Mouse (Mus musculus): ENCODE measurements at regions not wholly inside any gene's neighbourhood (a gene's known extent, or its start where the extent isn't known, plus 50 kb on each side); places are given as distances from the start of the nearest gene placed in this dataset.
"Not testable (repeated sequence)": the region's sequence is repeated elsewhere in the genome, so short reads cannot be mapped to it uniquely, and the experiment has no call there.

GRCm38 (mm10) chr3:134330943-134331342 lies 94.7 kb downstream of the Cxxc4 start:
- no peak for DNase-seq (ENCODE audit: low spot score)

DNA sequence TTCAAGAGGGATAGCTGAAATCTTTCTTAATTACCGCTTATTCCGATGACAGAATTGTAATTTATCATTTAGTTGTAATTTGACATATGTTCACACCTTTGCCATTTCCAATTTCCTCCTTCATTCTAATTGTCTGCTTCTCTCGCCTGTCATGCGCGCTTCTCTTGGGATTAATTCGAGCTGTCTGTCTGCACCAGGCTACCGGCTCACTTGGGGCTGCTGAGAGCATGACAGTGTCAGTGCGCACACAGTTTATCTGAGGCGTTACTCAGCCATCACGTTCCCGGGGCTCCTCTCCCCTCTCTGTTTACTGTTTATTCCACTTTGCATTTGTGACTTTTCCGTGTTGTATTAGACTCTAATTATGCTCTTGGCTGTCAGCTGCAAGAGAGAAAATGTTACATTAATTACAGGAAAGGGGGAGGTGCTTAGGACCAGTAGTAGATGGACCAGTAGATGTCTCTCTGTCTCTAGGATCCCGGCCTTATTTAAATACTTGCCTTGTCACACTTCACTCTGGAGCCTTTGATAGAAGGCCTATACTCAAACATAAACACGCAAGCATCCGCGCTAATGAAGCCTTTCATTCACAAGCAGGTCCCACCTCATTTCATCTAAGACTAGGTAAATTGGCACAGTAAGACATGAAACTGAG lies 95.3 kb downstream of the Cxxc4 start:
- no peak for DNase-seq (ENCODE audit: low spot score)

- DNase-seq (ENCODE audit: low spot score), result not testable (repeated sequence)
Measured at GRCm38 (mm10) chr3:134339093-134339695, 102.9 kb downstream of the Cxxc4 start.

DNA sequence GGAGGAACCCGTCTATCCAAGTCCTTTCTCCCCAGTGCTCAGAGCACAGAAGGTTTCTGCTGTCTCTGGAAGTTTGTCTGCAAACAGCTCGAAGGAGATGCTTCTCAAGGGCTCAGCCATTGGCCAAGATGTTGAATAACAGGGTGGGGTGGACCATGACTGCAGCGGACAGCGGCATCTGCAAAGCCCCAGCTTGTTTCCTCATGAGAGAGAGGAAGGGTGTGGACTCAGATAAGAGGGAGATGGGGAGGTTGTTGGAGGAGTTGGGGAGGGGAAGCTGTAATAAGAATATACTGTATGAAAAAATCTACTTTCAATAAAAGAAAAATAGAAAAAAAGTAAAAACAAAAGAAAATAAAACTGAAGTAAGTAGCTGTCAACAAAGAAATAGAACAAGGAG lies 129.7 kb downstream of the Cxxc4 start:
- DNase-seq (ENCODE audit: low spot score), result no peak

GRCm38 (mm10) chr3:134366761-134367160 lies 130.5 kb downstream of the Cxxc4 start:
- no peak for DNase-seq (ENCODE audit: low spot score)

DNA sequence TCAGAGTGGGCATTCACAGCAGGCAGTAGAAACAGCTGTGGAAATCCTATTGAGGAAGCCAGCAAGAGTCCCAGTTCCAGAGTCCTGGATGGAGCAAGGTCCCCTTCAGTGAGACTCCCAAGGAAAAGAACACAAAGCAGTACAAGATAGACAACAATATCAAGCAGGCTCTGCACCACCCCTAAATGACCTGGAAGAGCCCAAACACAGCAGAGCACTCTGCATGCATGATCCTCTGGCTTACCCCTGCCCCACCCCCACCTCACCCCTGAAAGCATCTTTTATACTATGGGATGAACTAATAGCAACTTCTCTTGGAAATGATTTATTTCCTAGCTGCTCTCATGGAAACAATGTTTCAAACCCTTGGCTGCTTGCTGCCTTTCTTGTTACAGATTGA lies 132.3 kb downstream of the Cxxc4 start:
- DNase-seq (ENCODE audit: low spot score), result no peak

DNA sequence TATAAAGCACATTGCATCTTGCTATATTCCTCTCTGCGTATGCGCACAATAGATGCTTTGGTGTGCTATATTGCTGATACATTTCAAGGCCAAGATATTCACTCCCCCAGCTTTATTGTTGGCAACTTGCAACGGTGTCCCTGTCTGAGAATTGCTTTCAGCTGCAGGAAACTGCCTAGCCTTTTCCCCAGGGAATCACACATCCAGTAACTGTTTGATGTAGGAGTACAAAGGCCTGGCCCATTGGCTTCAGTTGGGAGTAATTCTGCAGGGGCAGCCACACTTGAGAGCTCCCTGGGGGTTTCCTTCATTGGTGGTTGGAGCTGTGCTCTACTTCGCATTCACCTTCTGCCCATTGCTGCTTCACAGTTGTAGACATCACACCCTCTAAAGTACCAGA lies 132.8 kb downstream of the Cxxc4 start:
- no peak for DNase-seq (ENCODE audit: low spot score)

DNA sequence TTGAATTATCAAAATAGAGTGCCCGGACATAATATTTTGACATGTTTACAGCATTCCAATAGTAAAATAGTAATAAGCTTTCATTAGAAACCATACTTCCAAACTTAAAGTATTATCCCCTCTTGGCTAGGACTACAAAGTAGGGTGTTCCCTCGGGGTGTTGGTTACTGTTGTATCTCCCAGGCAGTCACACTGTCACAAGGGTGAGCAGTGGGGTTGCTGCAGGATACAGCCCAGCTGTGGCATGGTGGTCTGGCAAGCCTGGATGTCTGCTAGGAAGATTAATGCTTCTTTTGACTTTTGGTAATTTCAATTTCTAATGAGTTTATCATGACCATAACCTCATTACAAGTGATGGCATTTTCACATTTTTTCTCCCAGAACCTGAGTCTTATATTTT lies 143.3 kb downstream of the Cxxc4 start:
- no peak for DNase-seq (ENCODE audit: low spot score)

GRCm38 (mm10) chr3:134390472-134391336 lies 154.4 kb downstream of the Cxxc4 start:
- no peak for DNase-seq (ENCODE audit: low spot score)

DNA sequence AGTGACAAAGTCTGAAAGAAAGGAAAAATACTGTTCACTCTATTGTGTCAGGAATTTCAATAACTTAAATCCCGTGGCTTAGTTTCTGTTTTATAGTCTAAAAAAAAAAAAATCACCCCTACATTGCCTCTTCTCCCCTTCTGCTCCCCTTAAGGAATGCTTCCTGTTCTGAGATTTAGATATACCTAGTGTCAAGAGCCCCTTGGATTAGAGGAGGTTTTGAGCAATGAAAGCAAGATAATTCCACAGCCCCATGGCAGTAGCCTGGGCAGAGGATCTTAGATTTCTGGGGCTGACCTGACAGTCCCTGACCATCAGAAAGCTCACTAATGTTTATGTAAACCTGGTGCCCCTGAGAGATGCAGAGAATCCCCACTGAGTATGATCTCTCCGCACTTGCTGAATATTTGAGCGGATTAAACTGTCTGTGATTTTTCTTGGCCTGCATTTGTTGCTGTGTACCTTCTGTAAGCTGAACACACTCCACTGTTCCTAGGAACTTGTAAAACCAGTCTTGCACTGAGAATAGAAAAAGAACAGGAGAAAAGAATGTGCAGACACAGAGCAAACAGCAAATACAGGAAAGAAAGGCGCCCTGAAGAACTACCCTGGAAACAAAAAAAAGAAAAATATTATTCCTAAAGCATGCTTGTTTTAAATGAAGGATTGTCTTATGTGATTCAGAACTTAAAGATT lies 164.3 kb downstream of the Cxxc4 start:
- DNase-seq (ENCODE audit: low spot score), result no peak

DNA sequence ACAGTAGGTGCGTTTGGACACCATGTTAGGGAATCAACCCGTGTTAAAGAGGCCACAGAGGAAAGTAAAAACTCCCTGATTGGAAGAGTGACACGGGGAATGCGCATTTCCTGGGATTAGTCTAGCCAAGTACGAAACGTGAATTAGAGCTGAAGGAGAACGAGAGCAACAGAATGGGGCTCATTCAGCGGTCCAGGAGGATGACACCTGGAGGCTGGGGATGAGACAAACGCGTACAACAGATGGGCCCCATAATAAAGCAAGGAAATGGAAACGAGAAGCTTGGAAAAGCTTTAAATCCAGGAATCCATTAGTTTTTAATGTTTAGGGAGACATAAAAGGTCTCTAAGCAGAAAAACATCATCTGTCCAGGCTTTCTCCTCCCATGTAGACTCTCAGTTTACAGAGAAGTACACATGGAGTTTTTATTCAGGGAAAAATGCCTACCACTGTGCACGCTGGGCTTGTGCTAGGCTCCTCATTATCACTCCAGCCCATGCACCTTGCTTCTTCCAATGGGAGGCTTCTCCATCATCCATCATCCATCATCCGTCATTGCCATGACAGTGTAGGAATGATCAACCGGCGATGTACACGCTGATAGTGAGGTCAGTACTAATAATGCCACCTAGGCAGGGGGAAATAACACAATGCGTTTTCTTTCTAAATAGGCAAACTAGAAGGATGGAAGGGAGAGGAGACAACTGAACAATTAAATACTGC lies 179.5 kb downstream of the Cxxc4 start:
- no peak for DNase-seq (ENCODE audit: low spot score)

GRCm38 (mm10) chr3:134427633-134428032 lies 191.3 kb downstream of the Cxxc4 start:
- DNase-seq (ENCODE audit: low spot score), result no peak

GRCm38 (mm10) chr3:134466611-134467010 lies 230.3 kb downstream of the Cxxc4 start:
- DNase-seq (ENCODE audit: low spot score), result no peak

DNA sequence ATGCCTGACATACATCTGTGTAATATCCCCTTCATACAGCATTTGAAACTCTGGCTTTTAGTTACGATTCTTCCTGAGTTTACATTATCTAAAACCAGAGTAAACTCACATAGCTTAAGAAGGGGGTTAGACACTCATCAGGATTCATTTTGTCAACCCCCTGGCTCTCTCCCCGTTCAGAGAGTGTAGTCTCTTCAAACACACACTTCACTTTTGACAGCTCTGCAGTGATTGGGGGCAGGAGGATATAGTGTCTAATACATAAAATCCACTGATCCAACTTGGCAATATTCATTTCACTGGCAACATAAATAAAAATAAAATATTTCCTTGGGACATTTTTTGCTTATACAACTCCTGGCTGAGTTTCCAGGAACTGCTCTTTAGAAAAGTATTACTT lies 251.0 kb downstream of the Cxxc4 start:
- DNase-seq (ENCODE audit: low spot score), result no peak

- no peak for DNase-seq (ENCODE audit: low spot score)
Measured at GRCm38 (mm10) chr3:134489966-134490543, 253.8 kb downstream of the Cxxc4 start.

- DNase-seq (ENCODE audit: low spot score), result no peak
Measured at GRCm38 (mm10) chr3:134509702-134510101, 273.4 kb downstream of the Cxxc4 start.

- DNase-seq (ENCODE audit: low spot score), result no peak
Measured at GRCm38 (mm10) chr3:134525795-134526194, 289.5 kb downstream of the Cxxc4 start.

GRCm38 (mm10) chr3:134560144-134560543 lies 268.7 kb upstream of the Tacr3 start:
- DNase-seq (ENCODE audit: low spot score), result no peak

GRCm38 (mm10) chr3:134578759-134579158 lies 250.0 kb upstream of the Tacr3 start:
- DNase-seq (ENCODE audit: low spot score), result no peak

GRCm38 (mm10) chr3:134588630-134589029 lies 240.2 kb upstream of the Tacr3 start:
- DNase-seq (ENCODE audit: low spot score), result no peak

DNA sequence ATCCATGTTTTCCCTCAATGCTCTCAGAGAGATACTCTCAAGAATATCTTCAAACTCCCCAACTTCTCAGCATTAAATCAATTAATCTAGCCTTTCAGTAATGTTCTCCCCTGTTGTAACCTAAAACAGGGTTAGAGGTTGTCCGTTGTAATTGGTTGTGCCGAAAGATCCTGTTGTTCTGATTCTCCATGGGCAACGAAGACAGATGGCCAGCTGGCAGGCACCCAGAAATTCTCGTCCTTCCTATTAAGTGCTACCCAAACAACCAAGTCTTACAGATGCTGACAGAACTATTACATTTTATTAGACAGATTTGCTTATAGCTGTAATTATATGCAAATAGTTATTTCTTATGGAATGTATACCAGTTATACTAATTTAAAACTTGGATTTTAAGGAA lies 225.9 kb upstream of the Tacr3 start:
- no peak for DNase-seq (ENCODE audit: low spot score)

All from left cerebral cortex, adult 11 months (tissue).